Mouse (Mus musculus) left cerebral cortex, postnatal 36 days (tissue): Measurements from ENCODE around the gene 4930523C07Rik. TPM values are rescaled to one million over a fixed set of nuclear protein-coding genes. Genes with fewer than 3 reads are reported as not detected.
A peak's percentile ranks its signal among the peaks of the same experiment; 100 is the strongest.

ENCODE experiments used
- DNase-seq, 2 experiments: peaks; one replicate each; pipeline ENCODE4 v3.0.0; 2021 to 2022; ENCODE audit warnings: low spot score in 2 of 2, mixed read lengths in 1 of 2
- intact Hi-C: fragments of 180-260 bp; cut with DNase I; formaldehyde crosslinking; loops from one replicate; pipeline ENCODE4 v1.15.1; 2025
- total RNA-seq, 2 experiments: library from RNA; stranded (reverse); gene quantifications; 2 replicates each; pipeline ENCODE4 v1.2.3; 2021

Gene 4930523C07Rik
- total RNA-seq, 2 experiments from 2014 or later = 2.6 TPM

- intact Hi-C loops = loop anchor here (5.0 to 10.0 kb wide), 6 partner anchors 100 to 788 kb away; partner anchors contain the start of gene Tnr
Measured at GRCm38 (mm10) chr1:160082647-160083046, 38.5 kb downstream of the 4930523C07Rik start.

DNA sequence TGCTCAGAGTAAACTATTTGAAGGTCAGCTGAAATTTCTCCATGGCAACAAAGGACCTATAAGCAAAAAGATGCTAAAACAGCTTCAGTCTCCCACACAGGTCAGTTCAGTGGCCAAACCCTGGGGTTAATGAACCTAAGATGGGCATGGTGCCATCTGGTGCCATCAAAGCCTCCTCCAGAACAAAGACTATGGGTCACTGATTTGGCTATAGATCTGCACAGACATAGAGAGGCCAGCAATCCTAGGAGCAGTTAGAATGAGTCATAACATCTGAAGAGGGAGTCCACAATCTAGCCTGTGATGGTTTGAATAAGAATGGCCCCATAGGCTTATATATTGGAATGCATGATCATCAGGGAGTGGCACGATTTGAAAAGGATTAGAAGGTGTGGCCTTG is 40.1 kb downstream of the 4930523C07Rik start:
- DNase-seq = no peak
- intact Hi-C loops = loop anchor here (5.0 to 10.0 kb wide), 6 partner anchors 98 to 789 kb away; partner anchors contain the start of gene Tnr

More at GRCm38 (mm10) chr1:160082647-160083046, 38.5 kb downstream of the 4930523C07Rik start:
- DNase-seq = no peak

DNA sequence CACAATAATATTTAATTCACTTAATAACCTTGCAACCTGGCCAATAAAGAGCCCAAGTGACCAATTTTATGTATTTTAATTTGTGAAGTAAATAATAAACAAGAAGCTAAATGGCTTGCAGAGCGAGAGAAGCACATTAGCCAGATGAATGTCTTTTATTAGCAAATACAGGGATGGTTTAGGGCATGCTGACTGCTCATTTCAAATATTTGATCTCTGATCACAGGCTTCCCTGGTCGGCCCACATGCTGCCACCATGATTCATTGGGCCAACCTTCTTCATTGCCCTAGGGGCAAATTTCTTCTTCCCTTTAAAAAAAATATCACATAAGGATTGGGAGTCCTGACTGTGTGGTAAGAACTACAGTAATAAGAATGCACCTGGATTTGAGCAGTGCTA is 42.5 kb downstream of the 4930523C07Rik start:
- intact Hi-C loops = loop anchor here (10.0 kb wide), 2 partner anchors 272 to 792 kb away; no protein-coding TSS in a partner anchor
- DNase-seq = no peak

DNA sequence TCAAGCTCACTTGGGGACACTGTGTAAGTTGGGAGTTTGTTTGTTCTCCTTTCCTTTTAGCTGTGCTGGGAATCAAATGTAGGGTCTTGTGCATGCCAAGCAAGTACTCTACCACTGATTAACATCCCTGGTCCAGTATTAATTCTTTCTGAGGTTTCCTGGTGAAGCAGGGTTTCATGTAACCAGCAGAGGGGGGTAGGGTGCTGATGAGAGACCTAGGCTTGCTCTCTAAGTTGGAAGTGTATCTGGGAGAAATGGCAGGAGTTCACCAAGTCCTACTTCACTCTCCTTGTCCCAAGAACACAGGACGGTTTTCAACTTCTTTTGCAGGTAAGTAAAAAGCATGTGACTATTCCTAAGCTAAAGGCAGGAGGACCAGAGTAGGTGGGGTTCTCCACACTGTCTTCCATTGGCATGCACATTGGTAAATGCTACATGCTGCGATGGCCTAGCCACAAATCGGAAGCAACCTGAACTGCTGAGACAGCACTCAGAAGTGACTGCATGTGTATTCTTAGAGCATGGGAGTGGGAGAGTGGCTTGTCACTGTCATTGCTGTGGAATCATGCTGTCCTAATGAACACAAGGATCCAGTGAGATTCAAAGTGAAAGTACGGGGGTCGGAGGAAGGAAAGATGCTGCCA is 55.6 kb downstream of the 4930523C07Rik start:
- intact Hi-C loops = loop anchor here (5.0 kb wide), 1 partner anchor 83 kb away; no protein-coding TSS in a partner anchor
- no peak for DNase-seq

GRCm38 (mm10) chr1:160100996-160101395 is 56.8 kb downstream of the 4930523C07Rik start:
- intact Hi-C loops = loop anchor here (5.0 kb wide), 1 partner anchor 81 kb away; no protein-coding TSS in a partner anchor

GRCm38 (mm10) chr1:160105426-160105825 is 61.2 kb downstream of the 4930523C07Rik start:
- intact Hi-C loops = no loop called here
- DNase-seq = no peak

More at GRCm38 (mm10) chr1:160100996-160101395, 56.8 kb downstream of the 4930523C07Rik start:
- DNase-seq = peak; percentile 21 to 45

GRCm38 (mm10) chr1:160108604-160109003 is 64.4 kb downstream of the 4930523C07Rik start:
- DNase-seq = no peak
- intact Hi-C loops = no loop called here

- intact Hi-C loops = no loop called here
- DNase-seq = no peak
Measured at GRCm38 (mm10) chr1:160123957-160124356, 79.8 kb downstream of the 4930523C07Rik start.

Other genes starting within 250 kb of the 4930523C07Rik start
- gene Tnn, start 109.2 kb downstream of the 4930523C07Rik start, total RNA-seq = under 1 TPM; 0.22 to 0.23 TPM
- gene Mrps14, start 150.8 kb downstream of the 4930523C07Rik start, total RNA-seq = 10 to 100 TPM; 63.1 to 71.3 TPM
- 10 to 100 TPM; 83.1 to 88.2 TPM for gene Cacybp, start 168.5 kb downstream of the 4930523C07Rik start, total RNA-seq